Mouse (Mus musculus): Measurements from ENCODE around the gene Pcolce. TPM values are rescaled to one million over a fixed set of nuclear protein-coding genes. Genes with fewer than 3 reads are reported as not detected.

The Pcolce gene
- polyA plus RNA-seq, 1 experiment: 23.4 TPM

- H3K27ac ChIP-seq (ENCODE audit: control insufficient read depth, insufficient read depth, low read depth, low read length, poor library complexity): no peak overlapping the region
- TF ChIP-seq POLR2A (IDR thresholded peaks at IDR 0.05; ENCODE audit: borderline replicate concordance, control insufficient read depth, low read depth, low read length): no peak
- no peak for TF ChIP-seq CTCF (IDR thresholded peaks at IDR 0.05; ENCODE audit: control insufficient read depth, insufficient read depth, low read length)
- WGBS: 83% methylated on average over 12 of the region's 12 CpGs
- H3K4me1 ChIP-seq (ENCODE audit: control insufficient read depth, insufficient read depth, low read length): peaks cover 3% of the 10 kb centered on the region; the same call in 1 of the 2 replicates
- no peak overlapping the region for H3K4me3 ChIP-seq (replicated peaks; ENCODE audit: control insufficient read depth, low read depth, low read length)
These were observed 20.0 kb upstream of the Pcolce start for GRCm38 (mm10) chr5:137633397-137634084.

- Histone ChIP-seq H3K4me3 (replicated peaks; ENCODE audit: control insufficient read depth, low read depth, low read length) (peak overlapping the region; percentile 74), H3K4me1 (ENCODE audit: control insufficient read depth, insufficient read depth, low read length) (peaks cover 3% of the 10 kb centered on the region; the same call in 1 of the 2 replicates), H3K27ac (ENCODE audit: control insufficient read depth, insufficient read depth, low read depth, low read length, poor library complexity) (peak overlapping the region; percentile 98)
- TF ChIP-seq POLR2A (IDR thresholded peaks at IDR 0.05; ENCODE audit: borderline replicate concordance, control insufficient read depth, low read depth, low read length) (no peak), CTCF (IDR thresholded peaks at IDR 0.05; ENCODE audit: control insufficient read depth, insufficient read depth, low read length) (no peak)
- 6% methylated on average over 4 of the region's 4 CpGs for WGBS
These were observed 18.0 kb upstream of the Pcolce start for GRCm38 (mm10) chr5:137631591-137631990.

- TF ChIP-seq CTCF (IDR thresholded peaks at IDR 0.05; ENCODE audit: control insufficient read depth, insufficient read depth, low read length): no peak
- 0 out of 2 replicates have a peak, but pooled peaks have one; percentile 44 for TF ChIP-seq POLR2A (IDR thresholded peaks at IDR 0.05; ENCODE audit: borderline replicate concordance, control insufficient read depth, low read depth, low read length)
- peak overlapping the region; percentile 74 for H3K4me3 ChIP-seq (replicated peaks; ENCODE audit: control insufficient read depth, low read depth, low read length)
- H3K27ac ChIP-seq (ENCODE audit: control insufficient read depth, insufficient read depth, low read depth, low read length, poor library complexity): peak overlapping the region; percentile 98
- H3K4me1 ChIP-seq (ENCODE audit: control insufficient read depth, insufficient read depth, low read length): peaks cover 3% of the 10 kb centered on the region; the same call in 1 of the 2 replicates
- under 1% methylated on average over 9 of the region's 9 CpGs for WGBS
These were observed 17.6 kb upstream of the Pcolce start for GRCm38 (mm10) chr5:137631171-137631570.

- no peak for TF ChIP-seq POLR2A (IDR thresholded peaks at IDR 0.05; ENCODE audit: borderline replicate concordance, control insufficient read depth, low read depth, low read length)
- TF ChIP-seq CTCF (IDR thresholded peaks at IDR 0.05; ENCODE audit: control insufficient read depth, insufficient read depth, low read length): no peak
- WGBS: 10% methylated on average over 3 of the region's 3 CpGs
- Histone ChIP-seq H3K27ac (ENCODE audit: control insufficient read depth, insufficient read depth, low read depth, low read length, poor library complexity) (peak overlapping the region; percentile 98), H3K4me3 (replicated peaks; ENCODE audit: control insufficient read depth, low read depth, low read length) (peak overlapping the region; percentile 74), H3K4me1 (ENCODE audit: control insufficient read depth, insufficient read depth, low read length) (peaks cover 3% of the 10 kb centered on the region; the same call in 1 of the 2 replicates)
These were observed 17.0 kb upstream of the Pcolce start for GRCm38 (mm10) chr5:137630602-137631001.

- peaks cover 3% of the 10 kb centered on the region; the same call in 1 of the 2 replicates for H3K4me1 ChIP-seq (ENCODE audit: control insufficient read depth, insufficient read depth, low read length)
- peak overlapping the region; percentile 74 for H3K4me3 ChIP-seq (replicated peaks; ENCODE audit: control insufficient read depth, low read depth, low read length)
- peak overlapping the region; percentile 98 for H3K27ac ChIP-seq (ENCODE audit: control insufficient read depth, insufficient read depth, low read depth, low read length, poor library complexity)
- TF ChIP-seq CTCF (IDR thresholded peaks at IDR 0.05; ENCODE audit: control insufficient read depth, insufficient read depth, low read length) (no peak), POLR2A (IDR thresholded peaks at IDR 0.05; ENCODE audit: borderline replicate concordance, control insufficient read depth, low read depth, low read length) (no peak)
- WGBS: 2% methylated on average over 6 of the region's 6 CpGs
These were observed 16.4 kb upstream of the Pcolce start for GRCm38 (mm10) chr5:137629906-137630545.

GRCm38 (mm10) chr5:137629306-137629721 is 15.7 kb upstream of the Pcolce start:
- peak overlapping the region; percentile 74 for H3K4me3 ChIP-seq (replicated peaks; ENCODE audit: control insufficient read depth, low read depth, low read length)
- H3K27ac ChIP-seq (ENCODE audit: control insufficient read depth, insufficient read depth, low read depth, low read length, poor library complexity): peak overlapping the region; percentile 98
- no peak; the same call in 1 of the 2 replicates for TF ChIP-seq CTCF (IDR thresholded peaks at IDR 0.05; ENCODE audit: control insufficient read depth, insufficient read depth, low read length)
- TF ChIP-seq POLR2A (IDR thresholded peaks at IDR 0.05; ENCODE audit: borderline replicate concordance, control insufficient read depth, low read depth, low read length): peak; percentile 9; the same call in 1 of the 2 replicates
- peaks cover 4% of the 10 kb centered on the region for H3K4me1 ChIP-seq (ENCODE audit: control insufficient read depth, insufficient read depth, low read length)
- WGBS: under 1% methylated on average over 23 of the region's 23 CpGs

GRCm38 (mm10) chr5:137628498-137629305 is 15.1 kb upstream of the Pcolce start, which contains the start of the genes Fbxo24, Lrch4 and Gm20605:
Fbxo24 (minus strand) TSS chr5:137629002.
Lrch4 (plus strand) TSS chr5:137629121.
Gm20605 (plus strand) TSS chr5:137629175.
- peaks cover 4% of the 10 kb centered on the region for H3K4me1 ChIP-seq (ENCODE audit: control insufficient read depth, insufficient read depth, low read length)
- TF ChIP-seq POLR2A (IDR thresholded peaks at IDR 0.05; ENCODE audit: borderline replicate concordance, control insufficient read depth, low read depth, low read length): peak; percentile 99
- TF ChIP-seq CTCF (IDR thresholded peaks at IDR 0.05; ENCODE audit: control insufficient read depth, insufficient read depth, low read length): no peak
- peak within 1 kb of the TSS; percentile 98 for H3K27ac ChIP-seq (ENCODE audit: control insufficient read depth, insufficient read depth, low read depth, low read length, poor library complexity)
- under 1% methylated on average over 46 of the region's 46 CpGs for WGBS
- peak within 1 kb of the TSS; percentile 77 for H3K4me3 ChIP-seq (replicated peaks; ENCODE audit: control insufficient read depth, low read depth, low read length)

All from bone marrow, adult 2 months (tissue).